Mouse (Mus musculus): ENCODE measurements around the gene Rd3l. TPM values are rescaled to one million over a fixed set of nuclear protein-coding genes. Genes with fewer than 3 reads are reported as not detected.
"Not testable (repeated sequence)": the region's sequence is repeated elsewhere in the genome, so short reads cannot be mapped to it uniquely, and the experiment has no call there.

The Rd3l gene
- total and polyA plus RNA-seq, 3 experiments = 0.16 TPM; not detected in 2

DNA sequence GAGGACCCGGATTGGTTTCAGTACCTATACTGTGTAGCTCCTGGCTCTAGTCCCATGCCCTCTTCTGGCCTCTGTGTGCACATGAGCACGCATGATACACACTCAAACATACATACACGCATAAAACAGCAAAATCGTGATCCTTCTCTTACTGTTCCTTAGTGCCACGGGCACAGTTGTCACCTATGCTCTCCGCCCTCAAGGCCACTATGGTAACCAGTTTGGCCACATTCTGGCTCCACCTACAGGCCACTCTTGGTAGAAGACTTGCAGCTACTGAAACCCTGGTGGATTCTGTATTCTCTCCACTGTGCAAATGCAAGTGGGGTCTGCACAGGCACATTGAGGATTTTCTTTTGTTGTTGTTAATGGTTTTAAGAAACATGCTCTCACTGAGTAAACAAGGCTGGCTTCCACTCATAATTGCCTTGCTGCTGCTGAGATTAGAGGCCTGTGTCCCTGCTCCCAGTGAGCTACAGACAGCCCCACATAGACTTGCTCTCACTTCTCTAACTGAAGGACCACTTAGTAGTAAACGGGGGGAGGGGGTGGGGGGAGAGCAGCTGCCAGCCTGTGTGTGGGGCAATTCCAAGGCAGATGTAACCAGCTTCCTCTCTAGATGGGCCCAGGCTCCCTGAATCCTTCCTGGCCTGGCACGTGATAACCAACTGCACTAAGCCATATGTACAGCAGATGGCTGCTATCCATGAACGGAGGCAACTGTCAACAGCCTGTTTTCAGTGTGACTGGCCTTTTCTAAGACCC is 22.8 kb downstream of the Rd3l start:
- ATAC-seq (ENCODE audit: extremely low read depth, insufficient number of reproducible peaks, low FRiP score, poor library complexity, severe bottlenecking) (peak; percentile 78), DNase-seq (ENCODE audit: low spot score) (peak; percentile 64)
- Histone ChIP-seq H3K4me3 (ENCODE audit: low read depth, low read length) (no peak overlapping the region), H3K36me3 (replicated peaks) (peaks cover 51% of the 10 kb centered on the region), H3K4me1 (ENCODE audit: insufficient read depth, low read depth, low read length) (peaks cover 12% of the 10 kb centered on the region), H3K9me3 (replicated peaks) (0 out of 2 replicates have a peak, but pooled peaks cover 4% of the 10 kb centered on the region), H3K27me3 (ENCODE audit: insufficient read depth, low read length) (peaks cover 14% of the 10 kb centered on the region)
- peak; percentile 87 for TF ChIP-seq CTCF (IDR thresholded peaks at IDR 0.05; ENCODE audit: low read depth, low read length)
- no peak for TF ChIP-seq POLR2AphosphoS5 (IDR thresholded peaks at IDR 0.05; ENCODE audit: insufficient replicate concordance, low read depth, low read length)

DNA sequence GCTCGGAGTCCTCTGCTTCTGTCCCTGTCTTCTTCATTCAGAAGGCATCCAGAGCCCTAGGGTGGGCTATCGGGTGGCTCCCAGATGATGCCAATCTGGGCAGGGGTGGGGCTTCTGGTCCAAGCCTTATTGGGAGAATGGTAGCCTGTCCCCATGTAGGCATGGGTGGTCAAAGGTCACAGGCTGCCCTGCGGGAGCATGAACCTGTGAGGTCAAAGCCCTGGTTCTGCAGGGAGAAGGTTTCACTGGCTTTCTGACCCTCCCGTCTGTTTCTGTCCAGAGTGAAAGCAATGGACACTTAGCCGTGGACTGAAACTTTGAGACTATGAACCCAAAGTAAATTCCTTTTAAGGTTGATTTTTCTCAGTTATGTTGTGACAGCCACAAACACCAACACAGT is 24.9 kb downstream of the Rd3l start:
- TF ChIP-seq GATA2 (IDR thresholded peaks at IDR 0.05; ENCODE audit: borderline replicate concordance, low read depth, low read length) = no peak
- no peak for TF ChIP-seq TAL1 (conservative IDR thresholded peaks at IDR 0.05; ENCODE audit: low read depth, low read length)
- TF ChIP-seq CTCF (IDR thresholded peaks at IDR 0.05; ENCODE audit: low read depth, low read length) = no peak
- no peak for TF ChIP-seq GATA1 (IDR thresholded peaks at IDR 0.05; ENCODE audit: borderline replicate concordance, low read length)
- no peak for TF ChIP-seq POLR2AphosphoS5 (IDR thresholded peaks at IDR 0.05; ENCODE audit: insufficient replicate concordance, low read depth, low read length)
- Histone ChIP-seq H3K36me3 (replicated peaks) (peaks cover 30% of the 10 kb centered on the region), H3K4me3 (ENCODE audit: low read depth, low read length) (no peak overlapping the region), H3K4me1 (ENCODE audit: insufficient read depth, low read depth, low read length) (peaks cover 11% of the 10 kb centered on the region), H3K27me3 (ENCODE audit: insufficient read depth, low read length) (peaks cover 28% of the 10 kb centered on the region), H3K9me3 (replicated peaks) (0 out of 2 replicates have a peak, but pooled peaks cover 4% of the 10 kb centered on the region)
- DNase-seq (ENCODE audit: low spot score) (no peak), ATAC-seq (ENCODE audit: extremely low read depth, insufficient number of reproducible peaks, low FRiP score, poor library complexity, severe bottlenecking) (no peak)

DNA sequence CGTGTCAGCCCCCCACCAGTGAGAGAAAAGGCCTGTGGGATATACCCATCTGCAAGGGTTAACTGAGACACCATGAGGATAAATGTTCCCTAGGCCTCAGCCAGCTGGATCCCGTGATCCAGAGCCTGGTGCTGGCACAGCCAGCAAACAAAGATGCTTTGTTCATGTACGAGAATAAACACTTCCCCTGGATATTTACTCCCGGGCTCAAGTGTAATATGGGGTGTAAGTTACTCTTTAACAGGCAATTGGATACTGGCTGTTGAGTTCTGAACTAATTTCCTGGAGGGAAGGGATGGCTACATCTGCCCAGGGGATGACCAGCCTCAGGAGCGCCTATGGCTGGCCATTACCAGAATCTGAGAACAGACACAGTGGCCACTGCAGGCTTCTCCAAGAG is 29.4 kb downstream of the Rd3l start:
- TF ChIP-seq GATA1 (IDR thresholded peaks at IDR 0.05; ENCODE audit: borderline replicate concordance, low read length) (no peak), GATA2 (IDR thresholded peaks at IDR 0.05; ENCODE audit: borderline replicate concordance, low read depth, low read length) (no peak), CTCF (IDR thresholded peaks at IDR 0.05; ENCODE audit: low read depth, low read length) (no peak), TAL1 (conservative IDR thresholded peaks at IDR 0.05; ENCODE audit: low read depth, low read length) (no peak), POLR2AphosphoS5 (IDR thresholded peaks at IDR 0.05; ENCODE audit: insufficient replicate concordance, low read depth, low read length) (no peak)
- Histone ChIP-seq H3K4me1 (ENCODE audit: insufficient read depth, low read depth, low read length) (peaks cover 14% of the 10 kb centered on the region), H3K4me3 (ENCODE audit: low read depth, low read length) (no peak overlapping the region), H3K27me3 (ENCODE audit: insufficient read depth, low read length) (peaks cover 42% of the 10 kb centered on the region), H3K36me3 (replicated peaks) (peaks cover 2% of the 10 kb centered on the region), H3K9me3 (replicated peaks) (no peaks in the 10 kb centered on the region)
- DNase-seq (ENCODE audit: low spot score) (no peak), ATAC-seq (ENCODE audit: extremely low read depth, insufficient number of reproducible peaks, low FRiP score, poor library complexity, severe bottlenecking) (no peak)

DNA sequence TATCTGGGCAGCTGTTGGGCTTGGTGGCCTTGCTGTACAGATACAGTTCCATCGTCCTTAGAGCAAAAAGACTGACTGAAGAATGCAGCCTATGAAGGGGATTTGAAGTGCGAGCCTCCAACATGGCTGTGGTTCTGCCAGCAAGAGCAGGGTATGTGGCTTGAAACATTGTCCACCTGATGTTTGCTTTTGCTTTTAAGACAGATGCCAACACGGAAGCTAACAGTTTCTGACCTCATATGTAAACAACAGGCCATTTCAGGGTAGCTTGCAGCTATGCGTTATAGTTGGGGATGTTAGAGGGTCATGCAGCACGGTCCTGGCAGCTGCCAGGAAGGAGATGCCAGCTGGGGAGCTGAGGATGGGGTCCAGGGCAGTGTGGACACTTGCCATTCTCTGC is 30.6 kb downstream of the Rd3l start:
- peaks cover 35% of the 10 kb centered on the region for H3K27me3 ChIP-seq (ENCODE audit: insufficient read depth, low read length)
- peaks cover 2% of the 10 kb centered on the region for H3K36me3 ChIP-seq (replicated peaks)
- ATAC-seq (ENCODE audit: extremely low read depth, insufficient number of reproducible peaks, low FRiP score, poor library complexity, severe bottlenecking) (no peak), DNase-seq (ENCODE audit: low spot score) (no peak)
- no peaks in the 10 kb centered on the region for H3K9me3 ChIP-seq (replicated peaks)
- peaks cover 24% of the 10 kb centered on the region for H3K4me1 ChIP-seq (ENCODE audit: insufficient read depth, low read depth, low read length)
- TF ChIP-seq TAL1 (conservative IDR thresholded peaks at IDR 0.05; ENCODE audit: low read depth, low read length) = no peak
- no peak for TF ChIP-seq GATA1 (IDR thresholded peaks at IDR 0.05; ENCODE audit: borderline replicate concordance, low read length)
- no peak for TF ChIP-seq POLR2AphosphoS5 (IDR thresholded peaks at IDR 0.05; ENCODE audit: insufficient replicate concordance, low read depth, low read length)
- no peak for TF ChIP-seq GATA2 (IDR thresholded peaks at IDR 0.05; ENCODE audit: borderline replicate concordance, low read depth, low read length)
- no peak for TF ChIP-seq CTCF (IDR thresholded peaks at IDR 0.05; ENCODE audit: low read depth, low read length)
- H3K4me3 ChIP-seq (ENCODE audit: low read depth, low read length) = no peak overlapping the region

DNA sequence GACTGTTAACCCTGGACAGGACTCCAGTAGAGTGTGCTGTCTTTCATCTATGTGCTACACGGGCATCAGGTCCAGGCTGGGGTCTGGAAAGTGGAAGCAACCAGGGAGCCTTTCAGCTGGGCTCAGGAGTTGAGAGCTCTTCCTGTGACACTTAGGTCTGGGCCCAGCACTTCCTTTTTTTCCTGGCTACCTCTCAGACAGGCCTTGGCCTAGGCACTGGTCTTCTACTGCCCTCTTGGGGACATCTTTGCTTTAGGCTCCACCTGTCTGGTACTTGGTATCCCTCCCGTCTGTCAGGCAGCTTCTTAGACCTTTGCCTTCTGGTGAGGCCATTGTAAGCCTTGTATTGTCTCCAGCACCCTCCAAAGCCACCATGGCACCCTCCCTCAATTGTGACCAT is 34.4 kb downstream of the Rd3l start:
- TF ChIP-seq GATA2 (IDR thresholded peaks at IDR 0.05; ENCODE audit: borderline replicate concordance, low read depth, low read length) (no peak), GATA1 (IDR thresholded peaks at IDR 0.05; ENCODE audit: borderline replicate concordance, low read length) (no peak), CTCF (IDR thresholded peaks at IDR 0.05; ENCODE audit: low read depth, low read length) (peak; percentile 77; the same call in 1 of the 2 replicates), TAL1 (conservative IDR thresholded peaks at IDR 0.05; ENCODE audit: low read depth, low read length) (no peak), POLR2AphosphoS5 (IDR thresholded peaks at IDR 0.05; ENCODE audit: insufficient replicate concordance, low read depth, low read length) (0 out of 2 replicates have a peak, but pooled peaks have one; percentile 3)
- Histone ChIP-seq H3K4me1 (ENCODE audit: insufficient read depth, low read depth, low read length) (peaks cover 58% of the 10 kb centered on the region), H3K36me3 (replicated peaks) (peaks cover 19% of the 10 kb centered on the region), H3K4me3 (ENCODE audit: low read depth, low read length) (peak overlapping the region; percentile 72; the same call in 1 of the 2 replicates), H3K9me3 (replicated peaks) (no peaks in the 10 kb centered on the region), H3K27me3 (ENCODE audit: insufficient read depth, low read length) (peaks cover 14% of the 10 kb centered on the region)
- DNase-seq (ENCODE audit: low spot score) (peak; percentile 86), ATAC-seq (ENCODE audit: extremely low read depth, insufficient number of reproducible peaks, low FRiP score, poor library complexity, severe bottlenecking) (peak; percentile 23)

DNA sequence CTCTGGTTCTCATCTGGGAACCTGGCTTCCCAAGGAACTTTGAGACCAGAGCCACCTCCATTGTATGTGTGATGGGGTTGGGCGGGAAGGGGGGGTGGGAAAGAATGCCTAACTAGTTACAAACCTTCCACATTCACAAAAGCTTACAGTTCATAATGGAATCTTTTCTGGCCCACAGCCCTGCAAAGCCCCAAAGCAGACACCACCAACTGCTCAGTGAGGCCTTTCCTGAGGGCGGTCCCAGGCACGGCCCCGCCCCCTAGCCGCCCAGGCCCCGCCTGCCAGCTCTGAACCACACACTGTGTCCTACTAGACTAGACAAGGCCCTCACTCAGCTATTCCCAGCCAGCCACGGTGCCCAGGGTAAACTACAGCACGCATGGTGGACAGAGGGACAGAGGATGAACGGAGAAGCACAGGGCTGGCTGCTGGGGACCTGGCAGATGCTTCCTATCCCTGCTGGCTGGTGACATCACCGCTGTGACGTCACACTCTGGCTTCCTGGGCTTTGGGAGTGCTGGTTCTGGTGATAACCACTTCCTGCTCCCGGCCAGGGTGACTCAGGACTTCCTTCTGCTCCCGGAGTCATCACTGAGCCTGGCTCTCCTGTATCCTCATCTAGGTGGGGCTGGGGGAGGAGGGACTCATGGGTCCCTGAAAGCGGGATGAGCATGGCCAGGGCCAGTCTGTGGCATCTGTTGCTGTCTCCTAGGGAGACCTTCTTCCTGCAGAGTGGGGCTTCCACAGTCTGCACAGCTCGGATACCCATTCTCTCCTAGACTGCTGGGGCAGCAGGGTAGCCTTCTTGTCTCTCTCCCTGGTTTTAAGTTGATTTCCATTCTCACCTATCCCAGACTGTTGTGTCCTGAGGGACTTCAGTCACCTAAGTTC is 35.1 kb downstream of the Rd3l start:
- not testable (repeated sequence) for DNase-seq (ENCODE audit: low spot score)

More for the DNA sequence above, 35.1 kb downstream of the Rd3l start:
- ATAC-seq (ENCODE audit: extremely low read depth, insufficient number of reproducible peaks, low FRiP score, poor library complexity, severe bottlenecking) = peak; percentile 40
- peaks cover 12% of the 10 kb centered on the region for H3K27me3 ChIP-seq (ENCODE audit: insufficient read depth, low read length)
- peaks cover 60% of the 10 kb centered on the region for H3K4me1 ChIP-seq (ENCODE audit: insufficient read depth, low read depth, low read length)
- H3K9me3 ChIP-seq (replicated peaks) = not testable (repeated sequence)
- 0 out of 2 replicates have a peak, but pooled peaks have one; percentile 5 for TF ChIP-seq POLR2AphosphoS5 (IDR thresholded peaks at IDR 0.05; ENCODE audit: insufficient replicate concordance, low read depth, low read length)
- peaks cover 24% of the 10 kb centered on the region for H3K36me3 ChIP-seq (replicated peaks)
- H3K4me3 ChIP-seq (ENCODE audit: low read depth, low read length) = peak overlapping the region; percentile 72; the same call in 1 of the 2 replicates

Measured in G1E (cell line).